Mouse (Mus musculus): ENCODE data around the gene Phldb2. TPM values are rescaled to one million over a fixed set of nuclear protein-coding genes. Genes with fewer than 3 reads are reported as not detected.

The Phldb2 gene
- 10 to 100 TPM; 87.3 to 88.9 TPM for total RNA-seq (2021)

- no peak for DNase-seq
Measured at GRCm38 (mm10) chr16:45953394-45953793, at the start of gene Phldb2. Phldb2 (minus strand) TSS chr16:45953598.

- DNase-seq: no peak
Measured at GRCm38 (mm10) chr16:46001550-46002166, 48.3 kb upstream of the Phldb2 start.

- DNase-seq: no peak
Measured at GRCm38 (mm10) chr16:46000976-46001375, 47.6 kb upstream of the Phldb2 start.

- DNase-seq: no peak
Measured at GRCm38 (mm10) chr16:45999374-46000191, 46.2 kb upstream of the Phldb2 start.

- DNase-seq: no peak
Measured at GRCm38 (mm10) chr16:45998231-45998630, 44.8 kb upstream of the Phldb2 start.

GRCm38 (mm10) chr16:45990901-45991676 lies 37.7 kb upstream of the Phldb2 start:
- DNase-seq: no peak

- no peak for DNase-seq
Measured at GRCm38 (mm10) chr16:45986236-45986635, 32.8 kb upstream of the Phldb2 start.

- peak; percentile 35 for DNase-seq
Measured at GRCm38 (mm10) chr16:45984610-45985606, 31.5 kb upstream of the Phldb2 start.

- no peak for DNase-seq
Measured at GRCm38 (mm10) chr16:45976251-45976650, 22.9 kb upstream of the Phldb2 start.

GRCm38 (mm10) chr16:45973959-45974686 lies 20.7 kb upstream of the Phldb2 start:
- no peak for DNase-seq

- DNase-seq: no peak
Measured at GRCm38 (mm10) chr16:45970187-45970586, 16.8 kb upstream of the Phldb2 start.

GRCm38 (mm10) chr16:45968716-45969115 lies 15.3 kb upstream of the Phldb2 start:
- no peak for DNase-seq

GRCm38 (mm10) chr16:45967471-45967870 lies 14.1 kb upstream of the Phldb2 start:
- DNase-seq: peak; percentile 87

GRCm38 (mm10) chr16:45966604-45967003 lies 13.2 kb upstream of the Phldb2 start:
- DNase-seq: no peak

GRCm38 (mm10) chr16:45964777-45965176 lies 11.4 kb upstream of the Phldb2 start:
- DNase-seq: no peak

- no peak for DNase-seq
Measured at GRCm38 (mm10) chr16:45963837-45964236, 10.4 kb upstream of the Phldb2 start.

- DNase-seq: no peak
Measured at GRCm38 (mm10) chr16:45963088-45963487, 9.7 kb upstream of the Phldb2 start.

GRCm38 (mm10) chr16:45960978-45961377 lies 7.6 kb upstream of the Phldb2 start:
- no peak for DNase-seq

GRCm38 (mm10) chr16:45956390-45956950 lies 3.1 kb upstream of the Phldb2 start:
- DNase-seq: no peak

GRCm38 (mm10) chr16:45952501-45952900 lies 897 bp downstream of the Phldb2 start:
- DNase-seq: no peak

- DNase-seq: no peak
Measured at GRCm38 (mm10) chr16:45952035-45952434, 1.4 kb downstream of the Phldb2 start.
